Mouse (Mus musculus) neural tube, embryonic 12.5 days (tissue): ENCODE measurements around the gene Son. TPM values are rescaled to one million over a fixed set of nuclear protein-coding genes. Genes with fewer than 3 reads are reported as not detected.

Source experiments
- ATAC-seq: fragments of 200-750 bp; cut with Nextera tagmentation; 2 replicates; pipeline ENCODE4 v1.8.0; 2017; ENCODE audit warnings: low read depth, mild to moderate bottlenecking, moderate TSS enrichment, moderate library complexity; ENCODE audit not compliant: low FRiP score
- H3K27ac ChIP-seq: fragments of 300-500 bp; sonication (generic); 2 replicates; pipeline ENCODE4 v1.5.1; 2016
- H3K27me3 ChIP-seq: fragments of 300-500 bp; sonication (generic); replicated peaks from 2 replicates; pipeline ENCODE4 v1.6.1; 2016; ENCODE audit warnings: mild to moderate bottlenecking
- H3K36me3 ChIP-seq: fragments of 300-500 bp; sonication (generic); 2 replicates; pipeline ENCODE4 v1.6.1; 2016; ENCODE audit warnings: mild to moderate bottlenecking
- H3K4me1 ChIP-seq: fragments of 300-500 bp; sonication (generic); 2 replicates; pipeline ENCODE4 v1.6.1; 2016
- H3K4me2 ChIP-seq: fragments of 300-500 bp; sonication (generic); replicated peaks from 2 replicates; pipeline ENCODE4 v1.6.1; 2016; ENCODE audit warnings: mild to moderate bottlenecking
- H3K4me3 ChIP-seq: fragments of 300-500 bp; sonication (generic); 2 replicates; pipeline ENCODE4 v1.5.1; 2016
- H3K9ac ChIP-seq: fragments of 300-500 bp; sonication (generic); 2 replicates; pipeline ENCODE4 v1.6.1; 2016; ENCODE audit warnings: mild to moderate bottlenecking
- H3K9me3 ChIP-seq: fragments of 300-500 bp; sonication (generic); 2 replicates; pipeline ENCODE4 v1.6.1; 2016; ENCODE audit warnings: mild to moderate bottlenecking
- WGBS: fragments of 180-500 bp; shearing (Covaris S2); methylation state at CpG from one replicate; pipeline ENCODE4 v1.1.7; 2016; 5-methylcytosine and 5-hydroxymethylcytosine counted together
- polyA plus RNA-seq: library from polyadenylated mRNA; unstranded; fragments of >200 nt; fragmentation: Nextera tagmentation; extraction: Ambion mirVana; gene quantifications from 2 replicates; pipeline ENCODE4 v1.2.1, GENCODE M21; 2016

Son gene
- polyA plus RNA-seq, 1 experiment from 2014 or later = 141 TPM

GRCm38 (mm10) chr16:91694455-91695084 lies 47.3 kb downstream of the Son start:
- ATAC-seq = peak; percentile 93
- Histone ChIP-seq H3K4me1 (no peaks in the 10 kb centered on the region), H3K9ac (no peak overlapping the region), H3K4me3 (no peak overlapping the region), H3K27ac (no peak overlapping the region), H3K27me3 (no peaks in the 10 kb centered on the region), H3K36me3 (peaks cover 25% of the 10 kb centered on the region), H3K4me2 (no peak overlapping the region), H3K9me3 (no peaks in the 10 kb centered on the region)
- 35% methylated on average over 14 of the region's 14 CpGs for WGBS

GRCm38 (mm10) chr16:91695108-91695755 lies 47.9 kb downstream of the Son start:
- Histone ChIP-seq H3K4me2 (no peak overlapping the region), H3K4me1 (no peaks in the 10 kb centered on the region), H3K36me3 (peaks cover 28% of the 10 kb centered on the region), H3K4me3 (no peak overlapping the region), H3K9ac (no peak overlapping the region), H3K27me3 (no peaks in the 10 kb centered on the region), H3K9me3 (no peaks in the 10 kb centered on the region), H3K27ac (no peak overlapping the region)
- no peak for ATAC-seq
- WGBS = 63% methylated on average over 8 of the region's 8 CpGs

- Histone ChIP-seq H3K9me3 (no peaks in the 10 kb centered on the region), H3K4me3 (no peak overlapping the region), H3K9ac (no peak overlapping the region), H3K4me1 (no peaks in the 10 kb centered on the region), H3K27me3 (no peaks in the 10 kb centered on the region), H3K4me2 (no peak overlapping the region), H3K27ac (no peak overlapping the region), H3K36me3 (peaks cover 36% of the 10 kb centered on the region)
- ATAC-seq = no peak
- 92% methylated on average over 1 of the region's 1 CpGs for WGBS
Measured at GRCm38 (mm10) chr16:91698995-91699394, 51.7 kb downstream of the Son start.

GRCm38 (mm10) chr16:91701908-91702307 lies 54.6 kb downstream of the Son start:
- H3K9me3 ChIP-seq = no peaks in the 10 kb centered on the region
- H3K4me1 ChIP-seq = no peaks in the 10 kb centered on the region
- peaks cover 43% of the 10 kb centered on the region for H3K36me3 ChIP-seq
- no peak overlapping the region for H3K9ac ChIP-seq
- H3K4me3 ChIP-seq = no peak overlapping the region
- no peaks in the 10 kb centered on the region for H3K27me3 ChIP-seq
- H3K4me2 ChIP-seq = no peak overlapping the region
- no peak for ATAC-seq
- 49% methylated on average over 13 of the region's 13 CpGs for WGBS
- no peak overlapping the region for H3K27ac ChIP-seq

GRCm38 (mm10) chr16:91702771-91703188 lies 55.5 kb downstream of the Son start:
- Histone ChIP-seq H3K9ac (no peak overlapping the region), H3K4me3 (no peak overlapping the region), H3K4me1 (no peaks in the 10 kb centered on the region), H3K27me3 (no peaks in the 10 kb centered on the region), H3K27ac (no peak overlapping the region), H3K4me2 (no peak overlapping the region), H3K36me3 (peaks cover 42% of the 10 kb centered on the region), H3K9me3 (no peaks in the 10 kb centered on the region)
- 48% methylated on average over 3 of the region's 3 CpGs for WGBS
- ATAC-seq = no peak

GRCm38 (mm10) chr16:91704603-91705340 lies 57.5 kb downstream of the Son start:
- H3K36me3 ChIP-seq = peaks cover 39% of the 10 kb centered on the region
- WGBS = 88% methylated on average over 14 of the region's 14 CpGs
- no peak overlapping the region for H3K4me2 ChIP-seq
- no peak overlapping the region for H3K9ac ChIP-seq
- H3K9me3 ChIP-seq = no peaks in the 10 kb centered on the region
- no peaks in the 10 kb centered on the region for H3K27me3 ChIP-seq
- H3K4me3 ChIP-seq = no peak overlapping the region
- no peak for ATAC-seq
- H3K4me1 ChIP-seq = no peaks in the 10 kb centered on the region
- H3K27ac ChIP-seq = no peak overlapping the region

GRCm38 (mm10) chr16:91710241-91710640 lies 62.9 kb downstream of the Son start:
- Histone ChIP-seq H3K36me3 (peaks cover 51% of the 10 kb centered on the region), H3K4me1 (no peaks in the 10 kb centered on the region), H3K4me3 (no peak overlapping the region), H3K27ac (no peak overlapping the region), H3K27me3 (no peaks in the 10 kb centered on the region), H3K9me3 (no peaks in the 10 kb centered on the region), H3K4me2 (no peak overlapping the region), H3K9ac (no peak overlapping the region)
- no peak for ATAC-seq
- 89% methylated on average over 7 of the region's 7 CpGs for WGBS

- no peaks in the 10 kb centered on the region for H3K27me3 ChIP-seq
- 85% methylated on average over 11 of the region's 11 CpGs for WGBS
- no peak overlapping the region for H3K27ac ChIP-seq
- no peak overlapping the region for H3K9ac ChIP-seq
- ATAC-seq = no peak
- no peak overlapping the region for H3K4me2 ChIP-seq
- H3K36me3 ChIP-seq = peaks cover 44% of the 10 kb centered on the region
- H3K9me3 ChIP-seq = no peaks in the 10 kb centered on the region; the same call in 1 of the 2 replicates
- H3K4me3 ChIP-seq = no peak overlapping the region
- no peaks in the 10 kb centered on the region for H3K4me1 ChIP-seq
Measured at GRCm38 (mm10) chr16:91716927-91717349, 69.6 kb downstream of the Son start.

- ATAC-seq = no peak
- 83% methylated on average over 4 of the region's 4 CpGs for WGBS
- H3K27ac ChIP-seq = no peak overlapping the region
- no peak overlapping the region for H3K4me2 ChIP-seq
- H3K27me3 ChIP-seq = no peaks in the 10 kb centered on the region
- H3K9me3 ChIP-seq = no peaks in the 10 kb centered on the region; the same call in 1 of the 2 replicates
- no peaks in the 10 kb centered on the region for H3K4me1 ChIP-seq
- peaks cover 44% of the 10 kb centered on the region for H3K36me3 ChIP-seq
- no peak overlapping the region for H3K4me3 ChIP-seq
- H3K9ac ChIP-seq = no peak overlapping the region
Measured at GRCm38 (mm10) chr16:91717399-91717798, 70.1 kb downstream of the Son start.

GRCm38 (mm10) chr16:91724247-91724646 lies 76.9 kb downstream of the Son start:
- peaks cover 17% of the 10 kb centered on the region for H3K36me3 ChIP-seq
- H3K4me2 ChIP-seq = no peak overlapping the region
- no peak for ATAC-seq
- no peak overlapping the region for H3K9ac ChIP-seq
- H3K27ac ChIP-seq = no peak overlapping the region
- peaks cover 13% of the 10 kb centered on the region for H3K4me1 ChIP-seq
- 48% methylated on average over 3 of the region's 3 CpGs for WGBS
- no peaks in the 10 kb centered on the region for H3K27me3 ChIP-seq
- H3K9me3 ChIP-seq = no peaks in the 10 kb centered on the region; the same call in 1 of the 2 replicates
- no peak overlapping the region for H3K4me3 ChIP-seq

GRCm38 (mm10) chr16:91727433-91727832 lies 80.1 kb downstream of the Son start:
- Histone ChIP-seq H3K36me3 (peaks cover 4% of the 10 kb centered on the region; the same call in 1 of the 2 replicates), H3K9ac (peak overlapping the region; percentile 57; the same call in 1 of the 2 replicates), H3K27ac (no peak overlapping the region), H3K4me1 (peaks cover 22% of the 10 kb centered on the region), H3K9me3 (no peaks in the 10 kb centered on the region), H3K27me3 (no peaks in the 10 kb centered on the region), H3K4me2 (peak overlapping the region; percentile 70), H3K4me3 (peak overlapping the region; percentile 86; the same call in 1 of the 2 replicates)
- ATAC-seq = no peak
- WGBS = 86% methylated on average over 15 of the region's 15 CpGs
